Mouse (Mus musculus) embryonic fibroblast, embryonic 13.5 days (primary cell): ENCODE measurements at regions not wholly inside any gene's neighbourhood (a gene's known extent, or its start where the extent isn't known, plus 50 kb on each side); places are given as distances from the start of the nearest gene placed in this dataset.

ENCODE experiments used
- CTCF ChIP-seq: IDR thresholded peaks from 2 replicates; pipeline ENCODE4 v1.5.1; 2011; ENCODE audit warnings: mild to moderate bottlenecking, control low read depth, low read length, moderate library complexity, borderline replicate concordance; ENCODE audit not compliant: insufficient read depth
- POLR2A ChIP-seq: IDR thresholded peaks from 2 replicates; pipeline ENCODE4 v1.6.1; 2011; ENCODE audit warnings: low read depth, mild to moderate bottlenecking, control low read depth, low read length, moderate library complexity

- no peak for TF ChIP-seq CTCF
- TF ChIP-seq POLR2A: no peak
Observed at GRCm38 (mm10) chr1:151128955-151129354, 53.4 kb upstream of the Gm47985 start.
